Mouse (Mus musculus) lung, embryonic 15.5 days (tissue): Measurements from ENCODE around the gene Tspan9. TPM values are rescaled to one million over a fixed set of nuclear protein-coding genes. Genes with fewer than 3 reads are reported as not detected.

Experiments used
- ATAC-seq: fragments of 200-750 bp; cut with Nextera tagmentation; 2 replicates; pipeline ENCODE4 v1.8.0; 2017; ENCODE audit warnings: moderate number of reproducible peaks, borderline replicate concordance; ENCODE audit not compliant: low FRiP score, low TSS enrichment; ENCODE audit errors: extremely low read depth
- H3K27ac ChIP-seq: fragments of 300-500 bp; sonication (generic); 2 replicates; pipeline ENCODE4 v1.5.1; 2015; ENCODE audit warnings: moderate library complexity, mild to moderate bottlenecking, inconsistent platforms
- H3K27me3 ChIP-seq: fragments of 300-500 bp; sonication (generic); 2 replicates; pipeline ENCODE4 v1.6.1; 2015; ENCODE audit warnings: inconsistent platforms
- H3K36me3 ChIP-seq: fragments of 300-500 bp; sonication (generic); 2 replicates; pipeline ENCODE4 v1.6.1; 2015; ENCODE audit warnings: inconsistent platforms
- H3K4me1 ChIP-seq: fragments of 300-500 bp; sonication (generic); 2 replicates; pipeline ENCODE4 v1.6.1; 2015; ENCODE audit warnings: inconsistent platforms
- H3K4me2 ChIP-seq: fragments of 300-500 bp; sonication (generic); 2 replicates; pipeline ENCODE4 v1.6.1; 2015; ENCODE audit warnings: inconsistent platforms, mild to moderate bottlenecking, moderate library complexity
- H3K4me3 ChIP-seq: fragments of 300-500 bp; sonication (generic); 2 replicates; pipeline ENCODE4 v1.5.1; 2015; ENCODE audit warnings: mild to moderate bottlenecking, inconsistent platforms
- H3K9ac ChIP-seq: fragments of 300-500 bp; sonication (generic); 2 replicates; pipeline ENCODE4 v1.6.1; 2015; ENCODE audit warnings: inconsistent platforms
- H3K9me3 ChIP-seq: fragments of 300-500 bp; sonication (generic); 2 replicates; pipeline ENCODE4 v1.6.1; 2016; ENCODE audit warnings: inconsistent platforms
- WGBS: fragments of 180-500 bp; shearing (Covaris S2); methylation state at CpG from one replicate; pipeline ENCODE4 v1.1.7; 2015; 5-methylcytosine and 5-hydroxymethylcytosine counted together
- polyA plus RNA-seq: library from polyadenylated mRNA; unstranded; fragments of >200 nt; fragmentation: Nextera tagmentation; extraction: Ambion mirVana; gene quantifications from 2 replicates; pipeline ENCODE4 v1.2.1, GENCODE M21; 2015

Gene Tspan9
- polyA plus RNA-seq, 1 experiment from 2014 or later = 130 TPM

DNA sequence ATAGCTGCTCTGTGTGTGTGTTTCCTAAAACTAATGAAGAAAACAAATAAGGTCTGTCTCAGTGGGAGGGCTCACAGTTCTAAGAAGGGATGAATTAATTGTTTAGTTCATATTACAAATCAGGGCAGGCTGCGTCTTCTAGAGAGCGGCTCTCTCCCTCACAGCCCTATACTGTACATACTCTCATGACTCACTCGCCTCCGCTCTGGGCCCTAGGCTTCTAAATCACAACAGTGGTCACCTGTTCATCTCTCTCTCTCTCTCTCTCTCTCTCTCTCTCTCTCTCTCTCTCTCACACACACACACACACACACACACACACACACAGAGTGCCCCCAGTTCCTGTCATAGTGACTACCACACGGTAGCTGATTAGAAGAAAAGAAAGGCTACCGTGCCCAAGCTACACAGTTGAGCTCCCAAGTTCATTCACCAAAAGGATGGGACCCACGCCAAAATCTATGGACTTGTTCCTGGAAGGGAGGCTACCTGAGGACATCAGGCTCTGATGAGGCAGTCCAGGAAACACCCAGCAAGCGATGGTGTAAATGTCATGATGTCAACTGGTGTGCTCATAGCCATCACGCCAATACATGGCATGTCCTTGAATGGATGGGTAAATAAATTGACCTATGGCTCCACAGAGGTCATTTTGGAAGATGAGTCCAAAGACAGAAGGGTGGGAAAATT lies 104.2 kb downstream of the Tspan9 start:
- H3K4me3 ChIP-seq = no peak overlapping the region
- no peaks in the 10 kb centered on the region for H3K9me3 ChIP-seq
- 71% methylated on average over 9 of the region's 9 CpGs for WGBS
- no peaks in the 10 kb centered on the region for H3K36me3 ChIP-seq
- no peak for ATAC-seq
- H3K4me1 ChIP-seq = peaks cover 45% of the 10 kb centered on the region
- no peak overlapping the region for H3K4me2 ChIP-seq
- no peaks in the 10 kb centered on the region for H3K27me3 ChIP-seq
- H3K9ac ChIP-seq = no peak overlapping the region
- H3K27ac ChIP-seq = no peak overlapping the region

DNA sequence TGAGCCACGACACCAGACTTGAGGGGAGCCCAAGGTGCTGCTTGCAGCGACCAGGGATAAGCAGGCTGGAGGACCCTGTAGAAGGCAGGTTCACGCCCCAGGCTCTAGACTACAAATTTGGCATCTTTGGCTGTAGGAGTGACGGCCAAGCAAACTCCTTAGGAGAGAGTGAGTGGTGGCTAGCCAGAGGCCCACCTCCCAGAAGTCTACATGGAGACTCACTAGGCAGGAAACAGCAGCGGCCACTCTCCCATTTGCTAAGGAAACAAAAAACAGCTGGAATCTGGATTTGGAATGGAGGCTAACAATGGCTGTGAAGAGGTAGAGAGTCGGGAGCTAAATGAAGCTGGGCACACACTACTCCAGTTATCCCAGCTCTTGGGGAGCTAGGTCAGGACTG lies 104.8 kb downstream of the Tspan9 start:
- peaks cover 51% of the 10 kb centered on the region for H3K4me1 ChIP-seq
- no peak overlapping the region for H3K4me2 ChIP-seq
- H3K9ac ChIP-seq = no peak overlapping the region
- H3K9me3 ChIP-seq = no peaks in the 10 kb centered on the region
- H3K36me3 ChIP-seq = no peaks in the 10 kb centered on the region
- H3K27ac ChIP-seq = no peak overlapping the region
- no peaks in the 10 kb centered on the region; the same call in 1 of the 2 replicates for H3K27me3 ChIP-seq
- ATAC-seq = no peak
- H3K4me3 ChIP-seq = no peak overlapping the region
- WGBS = 48% methylated on average over 6 of the region's 6 CpGs

DNA sequence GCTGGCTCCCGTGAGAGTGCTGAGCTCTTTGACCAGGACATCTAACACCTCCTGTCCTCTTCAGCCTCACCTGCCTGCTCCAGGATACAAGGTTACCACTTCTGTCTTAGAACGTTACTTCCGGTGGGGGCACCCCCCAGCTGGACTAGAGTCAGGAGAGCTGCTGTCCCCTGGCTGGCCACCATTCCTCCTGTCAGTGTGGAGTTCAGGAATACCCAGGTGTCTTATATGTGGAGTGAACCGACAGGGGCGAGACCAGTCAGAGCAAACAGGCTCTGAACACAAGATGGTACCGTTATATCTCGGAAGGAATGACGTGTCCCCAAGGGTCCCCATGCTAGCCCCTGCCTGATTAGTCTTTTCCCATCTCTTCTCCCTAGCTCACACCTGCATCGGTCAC lies 106.8 kb downstream of the Tspan9 start:
- Histone ChIP-seq H3K27ac (no peak overlapping the region), H3K4me1 (peaks cover 49% of the 10 kb centered on the region)
- WGBS = 76% methylated on average over 9 of the region's 9 CpGs

DNA sequence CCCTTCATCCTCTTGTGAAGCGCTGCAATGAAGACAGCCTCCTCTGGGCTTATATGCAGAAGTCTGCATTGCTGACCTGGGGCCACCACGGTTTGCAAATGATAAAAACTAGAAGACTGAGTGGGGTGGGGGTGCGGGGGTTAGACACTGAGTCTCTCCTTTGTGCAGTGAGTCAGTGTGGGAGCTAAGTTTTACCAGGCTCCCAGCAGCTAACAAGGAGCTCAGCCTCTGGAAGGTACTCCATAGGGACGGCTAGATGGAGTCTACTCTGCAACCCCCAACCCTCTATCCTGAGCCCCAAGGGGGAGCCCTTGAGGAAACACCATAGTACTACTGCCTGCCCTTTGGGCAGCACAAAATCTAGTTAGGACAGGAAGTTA lies 107.5 kb downstream of the Tspan9 start:
- 0 out of 2 replicates have a peak, but pooled peaks have one; percentile 23 for ATAC-seq
- H3K36me3 ChIP-seq = no peaks in the 10 kb centered on the region
- H3K4me2 ChIP-seq = peak overlapping the region; percentile 95
- 5% methylated on average over 4 of the region's 4 CpGs for WGBS
- peaks cover 49% of the 10 kb centered on the region for H3K4me1 ChIP-seq
- H3K9ac ChIP-seq = 0 out of 2 replicates have a peak overlapping the region, but pooled peaks have one; percentile 28
- no peaks in the 10 kb centered on the region for H3K9me3 ChIP-seq
- H3K4me3 ChIP-seq = peak overlapping the region; percentile 55
- H3K27ac ChIP-seq = no peak overlapping the region
- H3K27me3 ChIP-seq = peaks cover 6% of the 10 kb centered on the region; the same call in 1 of the 2 replicates

More for the DNA sequence above, 106.8 kb downstream of the Tspan9 start:
- H3K9me3 ChIP-seq = no peaks in the 10 kb centered on the region
- no peak overlapping the region for H3K9ac ChIP-seq
- H3K27me3 ChIP-seq = peaks cover 6% of the 10 kb centered on the region; the same call in 1 of the 2 replicates
- no peak overlapping the region for H3K4me3 ChIP-seq
- H3K36me3 ChIP-seq = no peaks in the 10 kb centered on the region
- no peak overlapping the region for H3K4me2 ChIP-seq
- no peak for ATAC-seq

DNA sequence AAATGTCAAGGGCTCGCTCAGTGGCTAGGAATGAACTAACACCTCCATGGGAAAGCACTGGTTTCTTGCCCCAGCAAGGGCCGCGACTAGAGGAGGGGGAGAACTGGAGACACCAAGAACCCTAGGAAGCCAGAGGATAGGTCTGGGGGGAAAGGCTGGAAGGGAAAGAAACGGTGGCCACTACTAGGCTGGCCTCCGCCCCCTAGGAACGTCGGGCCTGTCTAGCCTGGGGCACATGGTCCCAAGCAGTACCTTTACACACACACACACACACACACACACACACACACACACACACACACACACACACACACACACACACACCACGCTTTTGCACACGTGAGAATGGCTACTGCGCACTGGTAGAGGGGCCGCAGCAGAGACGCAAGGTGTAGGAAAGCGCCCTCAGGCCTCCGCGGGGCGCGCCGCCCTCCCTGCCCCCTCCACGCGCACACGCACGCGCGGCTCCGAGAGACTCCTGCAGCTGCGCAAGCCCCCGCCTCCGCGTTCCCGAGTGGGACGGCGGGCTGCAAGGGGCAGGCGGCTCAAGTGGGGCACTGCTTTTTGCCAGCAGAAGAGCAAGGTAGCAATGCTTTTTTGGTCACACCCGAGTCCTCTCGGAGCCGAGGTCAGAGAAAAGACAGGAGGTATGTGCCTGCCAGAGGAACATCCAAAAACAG lies 108.0 kb downstream of the Tspan9 start:
- WGBS = under 1% methylated on average over 36 of the region's 36 CpGs
- peak; percentile 21; the same call in 1 of the 2 replicates for ATAC-seq
- peak overlapping the region; percentile 40; the same call in 1 of the 2 replicates for H3K9ac ChIP-seq
- peaks cover 49% of the 10 kb centered on the region for H3K4me1 ChIP-seq
- H3K27me3 ChIP-seq = peaks cover 6% of the 10 kb centered on the region; the same call in 1 of the 2 replicates
- H3K36me3 ChIP-seq = no peaks in the 10 kb centered on the region
- H3K27ac ChIP-seq = peak overlapping the region; percentile 62; the same call in 1 of the 2 replicates
- peak overlapping the region; percentile 95 for H3K4me2 ChIP-seq
- H3K4me3 ChIP-seq = peak overlapping the region; percentile 55
- H3K9me3 ChIP-seq = no peaks in the 10 kb centered on the region

DNA sequence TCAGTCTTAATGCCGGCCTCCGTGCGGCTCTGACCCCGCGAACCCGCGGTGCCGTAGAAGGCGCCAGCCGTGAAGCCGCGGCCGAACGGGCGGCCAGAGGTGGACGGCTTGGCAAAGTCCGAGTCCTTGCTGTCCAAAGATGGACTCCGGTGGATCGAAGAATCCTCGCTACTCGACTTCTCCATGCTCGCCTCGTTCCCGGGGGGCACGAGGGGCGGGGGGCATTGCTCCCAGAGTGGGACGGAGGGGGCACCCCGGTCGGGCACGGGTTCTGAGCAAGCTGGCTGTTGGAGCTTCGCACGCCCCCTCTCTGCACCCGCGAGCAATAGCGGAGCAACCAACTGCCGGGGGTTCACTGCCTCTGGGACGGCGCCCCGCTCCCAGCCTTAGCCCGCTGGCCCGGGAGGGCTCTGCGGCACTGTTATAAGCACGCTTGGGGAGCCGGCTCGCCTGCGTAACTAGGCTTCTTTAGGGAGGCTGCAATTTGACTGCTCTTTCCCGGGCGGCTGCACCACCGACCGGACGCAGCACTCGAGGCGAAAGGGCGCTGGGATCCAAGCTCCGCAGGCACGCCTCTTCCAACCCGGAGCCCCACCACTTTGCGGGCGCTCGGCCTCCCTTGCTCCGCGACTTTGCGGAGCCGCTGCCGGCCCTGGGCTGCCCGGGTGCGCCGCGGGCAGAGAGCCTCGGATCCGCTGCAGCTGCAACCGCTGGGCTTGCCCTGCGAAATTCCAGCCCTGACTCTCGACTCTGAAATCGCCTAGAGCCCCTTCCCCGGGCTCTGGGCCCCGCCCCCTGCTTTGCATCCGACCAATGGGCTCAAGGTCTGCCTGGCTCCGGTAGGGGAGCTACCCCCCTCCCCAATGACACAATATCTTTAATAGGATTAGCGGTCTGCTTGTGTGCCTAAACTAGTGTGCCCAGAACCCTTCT lies 108.8 kb downstream of the Tspan9 start:
- WGBS = 2% methylated on average over 80 of the region's 80 CpGs
- H3K4me1 ChIP-seq = peaks cover 49% of the 10 kb centered on the region

DNA sequence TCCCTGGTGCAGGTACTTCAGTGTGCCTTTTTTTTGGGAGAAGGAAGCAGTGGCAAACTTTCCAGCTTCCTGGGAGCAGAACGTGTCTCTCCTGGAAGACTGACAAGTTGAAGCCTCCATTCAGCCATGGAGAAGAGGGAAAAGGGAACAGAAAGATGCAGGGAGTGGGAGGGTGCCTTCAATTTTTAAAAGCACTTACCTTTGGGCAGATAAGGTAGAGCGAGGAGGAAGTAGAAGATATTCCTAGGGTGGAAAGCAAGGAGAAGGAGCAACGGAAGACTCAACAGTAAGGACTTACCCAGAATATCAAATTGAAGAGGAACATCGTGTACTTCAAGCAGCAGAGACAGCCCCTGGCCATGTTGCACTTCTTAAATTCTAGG lies 109.5 kb downstream of the Tspan9 start:
- 23% methylated on average over 4 of the region's 4 CpGs for WGBS
- H3K4me2 ChIP-seq = peak overlapping the region; percentile 95
- H3K9me3 ChIP-seq = no peaks in the 10 kb centered on the region
- H3K4me1 ChIP-seq = peaks cover 49% of the 10 kb centered on the region
- peak overlapping the region; percentile 55 for H3K4me3 ChIP-seq
- peak overlapping the region; percentile 24; the same call in 1 of the 2 replicates for H3K27ac ChIP-seq
- no peak for ATAC-seq
- H3K27me3 ChIP-seq = peaks cover 6% of the 10 kb centered on the region; the same call in 1 of the 2 replicates
- H3K36me3 ChIP-seq = no peaks in the 10 kb centered on the region
- peak overlapping the region; percentile 40; the same call in 1 of the 2 replicates for H3K9ac ChIP-seq

More for the DNA sequence above, 108.8 kb downstream of the Tspan9 start:
- H3K27ac ChIP-seq = peak overlapping the region; percentile 62
- peak overlapping the region; percentile 95 for H3K4me2 ChIP-seq
- H3K9me3 ChIP-seq = no peaks in the 10 kb centered on the region
- peak overlapping the region; percentile 40 for H3K9ac ChIP-seq
- peaks cover 6% of the 10 kb centered on the region; the same call in 1 of the 2 replicates for H3K27me3 ChIP-seq
- H3K36me3 ChIP-seq = no peaks in the 10 kb centered on the region
- H3K4me3 ChIP-seq = peak overlapping the region; percentile 55
- ATAC-seq = peak; percentile 74

DNA sequence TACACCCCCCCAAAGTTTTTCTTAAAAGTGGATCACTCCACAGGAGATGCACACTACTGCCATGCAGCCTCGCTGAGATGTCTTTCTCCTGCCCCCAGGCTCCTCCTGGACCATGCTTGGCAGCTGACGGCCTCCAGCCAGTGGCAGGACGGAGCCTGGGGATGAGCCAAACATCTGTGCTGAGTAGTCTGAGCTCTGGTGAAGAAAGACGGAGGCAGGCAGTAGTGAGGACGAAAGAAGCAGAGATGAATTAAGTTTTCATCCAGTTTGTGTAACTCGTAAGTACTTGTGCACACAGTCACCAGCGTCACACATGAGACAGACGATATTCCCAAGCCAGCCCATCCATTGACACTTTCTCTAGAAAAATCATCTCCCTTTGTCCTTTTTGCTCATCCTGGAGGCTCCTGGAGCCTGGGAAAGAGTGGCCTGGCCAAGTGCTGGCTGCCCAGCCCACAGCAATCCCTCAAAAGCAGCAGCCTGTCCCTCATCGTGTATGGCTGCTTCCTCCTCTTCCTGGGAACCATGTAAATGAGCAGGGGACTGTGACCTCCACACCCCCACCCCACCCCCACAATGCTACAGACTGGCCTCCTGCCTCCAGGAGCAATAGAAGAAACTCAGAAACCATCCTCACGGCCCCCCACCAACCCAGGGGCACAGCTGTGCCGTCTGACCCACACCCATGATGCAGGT lies 110.1 kb downstream of the Tspan9 start:
- Histone ChIP-seq H3K4me3 (peak overlapping the region; percentile 55), H3K4me2 (peak overlapping the region; percentile 95), H3K27me3 (peaks cover 6% of the 10 kb centered on the region; the same call in 1 of the 2 replicates), H3K27ac (peak overlapping the region; percentile 24; the same call in 1 of the 2 replicates), H3K9ac (no peak overlapping the region; the same call in 1 of the 2 replicates), H3K9me3 (no peaks in the 10 kb centered on the region), H3K36me3 (no peaks in the 10 kb centered on the region), H3K4me1 (peaks cover 46% of the 10 kb centered on the region)
- 43% methylated on average over 11 of the region's 11 CpGs for WGBS
- ATAC-seq = no peak

DNA sequence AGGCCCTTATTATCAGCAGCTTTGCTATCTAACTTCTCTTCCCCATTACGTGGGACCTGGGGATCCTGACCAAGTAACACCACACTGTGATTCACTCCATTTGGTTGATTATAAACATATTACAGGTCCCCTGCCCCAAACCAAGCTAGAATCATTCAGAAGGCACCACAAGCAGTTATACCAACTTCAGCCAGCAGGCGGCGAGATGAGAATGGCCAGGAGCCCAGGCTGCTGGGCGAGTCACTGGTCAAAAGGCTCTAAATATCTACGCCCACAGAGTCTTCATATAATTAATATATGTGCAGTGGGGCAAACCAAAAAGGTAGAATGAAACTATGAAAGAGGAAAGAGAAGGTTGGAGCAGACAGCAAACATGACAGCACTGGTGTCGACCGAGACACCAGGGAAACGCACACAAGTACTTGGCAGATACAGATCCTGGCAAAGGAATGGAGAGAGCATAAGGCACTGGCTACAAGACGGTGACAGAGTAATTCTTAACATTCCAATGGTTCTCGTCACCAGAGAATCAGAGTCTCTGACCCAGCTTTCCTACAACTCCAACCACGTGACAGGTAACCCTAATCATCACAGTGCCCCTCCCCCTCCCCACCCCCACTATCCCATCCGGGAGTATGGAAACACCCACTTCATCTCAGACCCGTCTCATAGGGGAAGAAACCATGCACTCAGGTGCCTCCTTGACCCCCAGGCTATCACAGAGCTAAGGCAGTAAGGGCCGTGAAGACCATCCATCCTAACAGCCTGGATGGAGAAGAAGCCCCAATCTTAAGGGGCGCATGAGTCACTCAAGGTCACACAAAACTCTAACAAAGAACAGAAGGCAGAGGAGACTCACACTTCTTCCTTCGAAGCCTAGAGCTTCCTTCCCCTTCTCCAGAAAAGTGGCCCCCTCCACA lies 110.9 kb downstream of the Tspan9 start:
- no peaks in the 10 kb centered on the region for H3K36me3 ChIP-seq
- no peak overlapping the region; the same call in 1 of the 2 replicates for H3K9ac ChIP-seq
- no peaks in the 10 kb centered on the region for H3K9me3 ChIP-seq
- peaks cover 40% of the 10 kb centered on the region for H3K4me1 ChIP-seq
- H3K27me3 ChIP-seq = peaks cover 6% of the 10 kb centered on the region; the same call in 1 of the 2 replicates
- H3K4me2 ChIP-seq = peak overlapping the region; percentile 95
- peak overlapping the region; percentile 55; the same call in 1 of the 2 replicates for H3K4me3 ChIP-seq
- H3K27ac ChIP-seq = 0 out of 2 replicates have a peak overlapping the region, but pooled peaks have one; percentile 24
- ATAC-seq = no peak
- WGBS = 22% methylated on average over 16 of the region's 16 CpGs

DNA sequence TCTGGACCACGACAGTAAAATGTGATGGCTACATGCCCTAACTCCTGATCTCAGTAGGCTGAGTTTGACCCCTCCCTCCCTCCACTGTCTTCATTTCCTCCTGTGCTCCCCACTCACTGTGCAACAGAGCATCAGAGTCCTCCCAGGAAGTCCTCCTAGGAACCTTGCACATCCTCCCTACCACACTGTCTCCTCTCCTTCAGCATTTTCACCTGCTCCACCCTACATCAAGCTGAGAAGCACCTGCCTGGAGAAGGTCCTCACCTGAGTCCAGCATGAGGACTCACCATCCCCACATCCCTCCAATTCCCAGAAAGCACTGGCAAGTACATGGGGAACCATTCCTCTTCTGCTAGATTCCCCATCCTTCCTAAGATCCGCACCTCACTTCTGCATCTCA lies 111.8 kb downstream of the Tspan9 start:
- no peak for ATAC-seq
- Histone ChIP-seq H3K27me3 (peaks cover 6% of the 10 kb centered on the region; the same call in 1 of the 2 replicates), H3K9me3 (no peaks in the 10 kb centered on the region), H3K36me3 (no peaks in the 10 kb centered on the region), H3K9ac (no peak overlapping the region), H3K27ac (no peak overlapping the region), H3K4me2 (no peak overlapping the region), H3K4me3 (no peak overlapping the region), H3K4me1 (peaks cover 40% of the 10 kb centered on the region)
- 69% methylated on average over 2 of the region's 2 CpGs for WGBS
